Mouse (Mus musculus) G1E-ER4 (cell line): ENCODE measurements around the gene Lrrn4. TPM values are rescaled to one million over a fixed set of nuclear protein-coding genes. Genes with fewer than 3 reads are reported as not detected.

Source experiments
- GATA1 ChIP-seq: IDR thresholded peaks from one replicate; pipeline ENCODE4 v1.8.0; 2012; ENCODE audit warnings: low read length, inconsistent platforms
- polyA plus RNA-seq: library from polyadenylated mRNA; stranded (reverse); fragments of >175 nt; gene quantifications from 2 replicates; pipeline ENCODE4 v1.2.3, GENCODE M21; 2012

Gene Lrrn4
- polyA plus RNA-seq, 1 experiment, result not detected

DNA sequence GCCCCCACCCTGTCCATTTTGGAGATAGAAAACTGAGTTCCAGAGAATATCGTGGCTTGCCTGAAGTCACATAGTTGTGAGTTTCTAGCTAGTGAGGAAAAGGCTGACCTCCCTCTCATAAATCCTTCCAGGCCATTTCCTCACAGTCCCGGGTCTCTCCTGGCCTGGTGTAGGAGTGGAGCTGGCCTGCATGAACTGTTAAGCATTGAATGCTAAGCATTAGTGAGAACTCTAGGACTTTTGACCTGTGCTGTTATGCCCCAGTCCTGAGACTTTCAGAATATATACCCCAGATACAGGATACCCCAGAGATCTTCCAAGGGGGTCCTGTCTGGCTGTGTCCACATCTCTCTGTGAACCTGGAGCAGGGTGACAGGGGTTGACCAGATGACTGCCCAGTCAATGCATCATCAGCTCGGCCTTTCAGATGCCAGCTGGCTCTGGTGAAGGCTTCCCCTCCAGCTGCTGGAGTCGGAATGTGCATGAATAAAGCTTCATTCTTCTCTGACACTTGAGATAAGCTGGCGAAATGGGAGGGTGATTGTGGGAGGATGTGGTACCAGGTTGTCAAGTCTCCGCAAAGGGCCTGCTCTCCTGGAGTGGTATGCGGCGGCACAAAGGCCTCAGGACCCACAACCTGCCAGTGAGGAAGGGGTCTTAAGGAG, 3.7 kb upstream of the Lrrn4 start:
- no peak for TF ChIP-seq GATA1

DNA sequence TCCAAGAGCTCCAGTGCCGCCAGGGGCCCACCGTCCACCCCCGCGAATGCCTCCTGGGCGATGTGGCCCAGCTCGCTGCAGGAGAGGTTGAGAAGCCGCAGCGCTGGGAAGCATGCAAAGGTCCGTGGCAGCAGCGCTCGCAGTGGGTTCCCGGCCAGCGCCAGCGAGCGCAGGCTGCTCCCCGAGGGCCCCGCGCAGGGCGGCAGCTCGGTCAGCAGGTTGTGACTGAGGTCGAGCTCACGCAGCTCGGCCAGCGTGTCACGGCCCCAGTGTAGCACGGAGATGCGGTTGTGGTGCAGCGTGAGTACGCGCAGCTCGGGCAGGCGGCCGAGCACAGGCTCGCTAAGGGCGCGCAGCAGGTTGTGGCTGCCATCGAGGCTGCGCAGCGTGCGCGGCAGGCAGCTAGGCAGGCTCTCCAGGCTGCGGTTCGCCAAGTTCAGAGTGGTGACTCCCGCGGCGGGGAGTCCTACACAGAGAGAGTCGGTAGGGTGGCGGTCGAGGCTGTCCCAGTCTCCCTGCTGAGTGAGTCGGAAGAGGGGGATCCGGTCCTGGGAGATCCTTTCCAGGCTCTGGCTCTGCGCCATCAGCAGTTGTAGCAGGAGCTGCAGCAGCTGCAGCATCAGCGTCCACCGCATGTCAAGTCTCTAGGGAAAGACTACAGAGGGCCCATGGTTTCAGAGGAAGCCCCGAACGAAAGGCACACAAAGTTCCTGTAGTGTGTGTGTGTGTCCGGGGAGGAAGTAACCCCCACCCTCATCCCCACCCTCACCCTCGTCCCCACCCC, 1.2 kb downstream of the Lrrn4 start:
- no peak for TF ChIP-seq GATA1

GRCm38 (mm10) chr2:132876991-132877390, 3.7 kb downstream of the Lrrn4 start:
- TF ChIP-seq GATA1, result no peak

DNA sequence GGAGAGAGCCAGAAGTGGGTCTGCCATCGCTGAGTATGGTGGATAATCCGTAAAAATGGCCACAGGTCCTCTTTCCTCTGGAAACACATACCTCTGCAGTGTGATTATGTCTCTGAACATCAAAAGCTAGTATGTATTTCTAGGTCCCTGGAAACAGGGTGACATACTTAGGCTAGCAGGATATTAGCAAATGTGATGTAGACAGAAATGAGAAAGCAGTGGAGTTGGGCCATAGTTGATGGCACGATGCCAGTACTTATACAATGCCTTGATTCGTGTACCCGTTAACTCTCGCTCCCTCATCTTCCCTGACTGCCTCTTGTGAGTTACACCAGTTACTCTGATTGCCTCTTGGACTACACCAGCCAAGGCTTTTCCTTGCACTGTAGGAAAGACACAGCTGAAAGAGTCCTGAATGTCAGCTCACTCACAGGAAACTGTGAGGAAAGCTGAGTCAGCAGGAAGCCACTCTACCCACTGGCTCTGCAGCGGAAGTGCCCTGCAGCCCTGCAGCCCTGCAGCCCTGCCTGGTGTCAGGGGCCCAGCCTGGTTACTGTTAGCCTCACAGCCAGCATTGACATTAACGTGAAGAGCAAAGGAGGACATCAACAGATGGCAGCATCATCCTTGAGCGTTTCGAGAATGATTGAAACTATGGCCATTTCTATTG, 6.9 kb downstream of the Lrrn4 start:
- no peak for TF ChIP-seq GATA1

DNA sequence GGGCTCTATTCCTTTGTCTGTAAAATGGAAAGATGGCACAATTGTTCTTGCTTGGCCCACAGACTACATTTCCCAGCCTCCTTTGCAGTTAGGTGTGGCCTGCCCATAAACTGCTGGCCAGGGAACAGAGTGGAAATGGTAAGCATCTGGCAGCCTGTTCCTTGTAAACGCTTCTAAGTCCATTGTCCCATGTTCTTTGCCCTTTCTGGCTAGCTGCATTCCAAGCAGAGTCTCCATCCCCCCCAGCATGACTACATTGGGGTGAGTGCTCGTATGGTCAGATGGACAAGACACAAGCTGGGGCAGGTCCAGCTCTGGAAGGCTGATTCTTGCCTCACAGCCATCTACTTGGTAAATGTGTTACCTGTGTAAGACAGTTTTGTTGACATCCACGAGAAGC, 9.0 kb downstream of the Lrrn4 start:
- no peak for TF ChIP-seq GATA1

GRCm38 (mm10) chr2:132870286-132870685, 10.4 kb downstream of the Lrrn4 start:
- no peak for TF ChIP-seq GATA1

GRCm38 (mm10) chr2:132869682-132870081, 11.0 kb downstream of the Lrrn4 start:
- TF ChIP-seq GATA1, result no peak

- no peak for TF ChIP-seq GATA1
Measured at GRCm38 (mm10) chr2:132867521-132867920, 13.2 kb downstream of the Lrrn4 start.

DNA sequence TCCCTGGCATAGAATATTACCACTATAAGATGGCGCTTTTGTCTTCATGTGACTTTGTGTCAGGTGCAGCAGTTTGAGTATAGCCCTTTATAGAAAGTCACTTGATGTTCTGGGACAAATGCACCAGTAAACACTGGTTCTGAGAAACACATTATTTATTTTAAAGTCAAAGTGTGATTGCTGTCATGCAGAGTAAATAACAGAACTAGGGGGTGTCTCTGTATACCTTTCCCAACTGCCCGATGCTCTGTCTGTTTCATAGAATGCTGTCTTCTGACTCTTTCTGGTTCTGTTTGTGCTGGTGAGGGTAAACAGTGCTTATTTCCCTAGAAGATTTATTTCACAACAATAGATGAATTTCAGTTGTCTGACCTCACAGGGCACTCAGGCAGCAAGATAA, 17.4 kb downstream of the Lrrn4 start:
- no peak for TF ChIP-seq GATA1

DNA sequence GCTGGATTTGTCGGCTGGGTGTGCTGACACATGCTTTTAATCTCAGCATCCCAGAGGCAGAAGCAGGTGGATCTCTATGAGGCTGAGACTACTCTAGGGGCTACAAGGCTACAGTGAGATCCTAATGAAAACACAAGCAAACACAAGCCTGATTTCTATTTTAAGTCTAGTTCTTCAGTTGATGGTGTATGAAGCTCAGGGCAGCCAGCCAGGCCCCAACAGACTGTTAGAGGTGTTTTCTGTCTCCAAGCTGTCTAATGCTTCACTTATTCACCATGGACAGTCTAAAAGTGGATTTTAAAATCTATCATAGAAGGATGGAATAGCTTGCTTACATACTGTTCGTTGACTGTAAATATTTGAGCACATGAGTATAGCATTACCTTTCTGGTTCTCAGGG, 19.2 kb downstream of the Lrrn4 start:
- TF ChIP-seq GATA1, result no peak

GRCm38 (mm10) chr2:132860435-132860834, 20.3 kb downstream of the Lrrn4 start:
- TF ChIP-seq GATA1, result no peak

- no peak for TF ChIP-seq GATA1
Measured at GRCm38 (mm10) chr2:132856333-132856732, 24.4 kb downstream of the Lrrn4 start.

- TF ChIP-seq GATA1, result no peak
Measured at GRCm38 (mm10) chr2:132853051-132853450, 27.6 kb downstream of the Lrrn4 start.

DNA sequence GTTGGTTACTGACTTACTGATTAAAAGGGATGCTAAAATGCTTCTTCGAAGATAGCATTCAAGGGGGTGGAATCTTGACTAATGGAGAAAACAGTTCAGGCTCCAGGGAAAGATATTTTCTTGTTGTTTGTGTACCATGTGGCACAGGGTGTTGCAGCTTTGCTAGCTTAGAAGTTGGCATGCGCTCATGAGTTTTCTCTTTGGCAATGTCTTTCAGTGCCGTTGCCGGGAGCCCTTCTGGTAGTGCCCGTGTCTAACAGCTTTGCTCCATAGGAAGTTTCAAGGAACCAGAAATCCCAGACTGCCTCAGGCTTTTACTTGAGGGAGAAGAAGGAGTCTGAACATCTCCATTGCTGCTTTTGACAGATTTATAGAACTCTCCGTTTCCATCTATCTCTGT, 31.6 kb downstream of the Lrrn4 start:
- no peak for TF ChIP-seq GATA1

DNA sequence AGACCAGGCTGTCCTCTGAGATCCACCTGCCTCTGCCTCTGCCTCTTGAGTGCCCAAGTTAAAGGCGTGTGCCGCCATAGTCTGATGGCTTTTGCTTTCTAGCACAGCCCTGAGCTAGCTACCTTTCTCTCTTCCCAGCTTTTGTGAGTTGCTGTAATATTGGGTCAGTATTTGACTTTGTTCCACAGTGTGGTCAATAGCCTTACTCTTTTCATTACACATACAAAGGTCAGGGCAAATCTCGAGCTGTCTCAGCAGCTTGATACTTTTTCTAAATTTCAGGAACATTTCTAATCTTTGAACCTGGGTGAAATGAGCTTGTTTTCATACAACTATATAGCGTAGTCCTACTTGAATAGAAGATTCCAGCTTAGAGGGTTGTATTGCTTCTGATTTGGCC, 32.3 kb downstream of the Lrrn4 start:
- TF ChIP-seq GATA1, result no peak

DNA sequence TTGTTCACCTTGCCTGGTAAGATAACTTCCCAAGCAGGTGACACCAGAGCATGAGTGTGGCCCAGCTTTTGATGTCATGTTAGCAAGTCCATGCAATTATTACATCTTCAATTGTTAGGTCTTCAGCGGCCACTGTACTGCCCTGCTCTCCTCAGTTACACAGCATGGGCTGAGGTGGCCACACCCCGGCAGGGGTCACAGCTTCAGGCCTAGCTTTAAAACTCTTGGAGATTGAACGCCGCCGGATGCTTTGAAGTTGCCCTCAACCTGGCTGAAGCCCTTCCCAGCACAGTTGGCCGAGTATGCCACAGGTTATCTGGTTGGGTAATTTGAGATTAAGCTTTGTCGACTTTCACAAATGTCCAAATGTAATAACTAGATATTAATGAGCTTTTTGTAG, 33.1 kb downstream of the Lrrn4 start:
- no peak for TF ChIP-seq GATA1
